Mouse (Mus musculus) thymus, adult 2 months (tissue): ENCODE measurements around the gene Parp16.

Source experiments
- CTCF ChIP-seq: fragments of 200-500 bp; IDR thresholded peaks from 2 replicates; pipeline ENCODE4 v1.5.1; 2012; ENCODE audit warnings: mild to moderate bottlenecking, control low read depth, low read length, moderate library complexity, borderline replicate concordance; ENCODE audit not compliant: control insufficient read depth, poor library complexity, insufficient read depth; ENCODE audit errors: extremely low read depth
- POLR2A ChIP-seq: fragments of 200-500 bp; IDR thresholded peaks from 2 replicates; pipeline ENCODE4 v1.6.1; 2012; ENCODE audit warnings: mild to moderate bottlenecking, low read length, control low read depth, moderate library complexity; ENCODE audit not compliant: control insufficient read depth, poor library complexity, insufficient read depth; ENCODE audit errors: extremely low read depth

DNA sequence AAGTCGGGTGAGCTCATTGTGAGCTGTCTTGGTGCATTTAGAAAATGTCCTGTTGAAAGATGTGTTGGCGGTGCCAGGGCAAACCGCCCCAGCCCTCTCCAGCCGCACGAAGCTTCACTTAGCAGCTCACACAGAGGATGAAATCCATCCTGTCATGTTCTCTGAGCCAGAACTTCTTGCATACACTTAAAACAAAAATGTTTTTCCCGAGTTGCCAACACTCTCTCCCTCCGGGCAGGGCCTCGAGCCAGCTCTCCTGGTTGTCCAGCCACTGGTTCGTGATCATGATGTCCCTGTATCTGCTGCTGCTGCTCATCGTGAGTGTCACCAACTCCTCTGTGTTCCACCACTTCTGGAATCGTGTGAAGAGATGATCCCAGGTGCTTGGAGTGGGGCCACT is 42.5 kb downstream of the Parp16 start:
- TF ChIP-seq POLR2A: no peak
- TF ChIP-seq CTCF: no peak
